Mouse (Mus musculus) thymus, adult 2 months (tissue): ENCODE measurements around the gene Pi4ka.

Experiments
- CTCF ChIP-seq: fragments of 200-500 bp; IDR thresholded peaks from 2 replicates; pipeline ENCODE4 v1.5.1; 2012; ENCODE audit warnings: mild to moderate bottlenecking, control low read depth, low read length, moderate library complexity, borderline replicate concordance; ENCODE audit not compliant: control insufficient read depth, poor library complexity, insufficient read depth; ENCODE audit errors: extremely low read depth
- POLR2A ChIP-seq: fragments of 200-500 bp; IDR thresholded peaks from 2 replicates; pipeline ENCODE4 v1.6.1; 2012; ENCODE audit warnings: mild to moderate bottlenecking, low read length, control low read depth, moderate library complexity; ENCODE audit not compliant: control insufficient read depth, poor library complexity, insufficient read depth; ENCODE audit errors: extremely low read depth

- TF ChIP-seq CTCF (no peak), POLR2A (no peak)
These were observed 166.7 kb downstream of the Pi4ka start for GRCm38 (mm10) chr16:17239409-17239808.
